Mouse (Mus musculus) limb, embryonic 12.5 days (tissue): Measurements from ENCODE around the gene Gm2310. TPM values are rescaled to one million over a fixed set of nuclear protein-coding genes. Genes with fewer than 3 reads are reported as not detected.

Experiments
- ATAC-seq: fragments of 200-750 bp; cut with Nextera tagmentation; 2 replicates; pipeline ENCODE4 v1.8.0; 2017; ENCODE audit warnings: low read depth, moderate TSS enrichment; ENCODE audit not compliant: insufficient number of reproducible peaks, insufficient read depth, low FRiP score, low TSS enrichment
- H3K27ac ChIP-seq: fragments of 300-500 bp; sonication (generic); 2 replicates; pipeline ENCODE4 v1.5.1; 2016; ENCODE audit warnings: mild to moderate bottlenecking, moderate library complexity
- H3K27me3 ChIP-seq: fragments of 300-500 bp; sonication (generic); 2 replicates; pipeline ENCODE4 v1.6.1; 2016; ENCODE audit warnings: mild to moderate bottlenecking, moderate library complexity
- H3K36me3 ChIP-seq: fragments of 300-500 bp; sonication (generic); 2 replicates; pipeline ENCODE4 v1.6.1; 2016; ENCODE audit warnings: mild to moderate bottlenecking, moderate library complexity
- H3K4me1 ChIP-seq: fragments of 300-500 bp; sonication (generic); replicated peaks from 2 replicates; pipeline ENCODE4 v1.6.1; 2016
- H3K4me2 ChIP-seq: fragments of 300-500 bp; sonication (generic); 2 replicates; pipeline ENCODE4 v1.6.1; 2016; ENCODE audit warnings: mild to moderate bottlenecking, moderate library complexity
- H3K4me3 ChIP-seq: fragments of 300-500 bp; sonication (generic); replicated peaks from 2 replicates; pipeline ENCODE4 v1.5.1; 2016; ENCODE audit warnings: mild to moderate bottlenecking
- H3K9ac ChIP-seq: fragments of 300-500 bp; sonication (generic); replicated peaks from 2 replicates; pipeline ENCODE4 v1.6.1; 2016; ENCODE audit warnings: mild to moderate bottlenecking, moderate library complexity
- H3K9me3 ChIP-seq: fragments of 300-500 bp; sonication (generic); 2 replicates; pipeline ENCODE4 v1.6.1; 2016; ENCODE audit warnings: mild to moderate bottlenecking, moderate library complexity
- WGBS: fragments of 180-500 bp; shearing (Covaris S2); methylation state at CpG from one replicate; pipeline ENCODE4 v1.1.7; 2016; 5-methylcytosine and 5-hydroxymethylcytosine counted together
- polyA plus RNA-seq: library from polyadenylated mRNA; unstranded; fragments of >200 nt; fragmentation: Nextera tagmentation; extraction: Ambion mirVana; gene quantifications from 2 replicates; pipeline ENCODE4 v1.2.1, GENCODE M21; 2016

Gm2310 gene
- polyA plus RNA-seq, 1 experiment from 2014 or later: not detected

- no peak for ATAC-seq
- no peak overlapping the region for H3K4me2 ChIP-seq
- 84% methylated on average over 6 of the region's 6 CpGs for WGBS
Measured at GRCm38 (mm10) chr15:8485261-8485660, 34.5 kb downstream of the Gm2310 start.

GRCm38 (mm10) chr15:8469006-8469575, 50.7 kb downstream of the Gm2310 start:
- Histone ChIP-seq H3K27ac (no peak overlapping the region), H3K9ac (no peak overlapping the region), H3K36me3 (no peaks in the 10 kb centered on the region), H3K9me3 (no peaks in the 10 kb centered on the region), H3K27me3 (no peaks in the 10 kb centered on the region), H3K4me3 (no peak overlapping the region), H3K4me2 (no peak overlapping the region), H3K4me1 (no peaks in the 10 kb centered on the region)
- 47% methylated on average over 4 of the region's 4 CpGs for WGBS
- no peak for ATAC-seq

More at GRCm38 (mm10) chr15:8485261-8485660, 34.5 kb downstream of the Gm2310 start:
- H3K4me1 ChIP-seq: no peaks in the 10 kb centered on the region
- H3K9ac ChIP-seq: no peak overlapping the region
- H3K27ac ChIP-seq: no peak overlapping the region
- H3K27me3 ChIP-seq: no peaks in the 10 kb centered on the region
- no peaks in the 10 kb centered on the region for H3K9me3 ChIP-seq
- no peak overlapping the region for H3K4me3 ChIP-seq
- no peaks in the 10 kb centered on the region for H3K36me3 ChIP-seq

Other genes with a start within 250 kb of the Gm2310 start
- 21.9 and 22.9 TPM in 2 replicates for gene Nipbl, start 75.5 kb downstream of the Gm2310 start, polyA plus RNA-seq
- 36.8 and 44.6 TPM in 2 replicates for gene Slc1a3, start 190.8 kb upstream of the Gm2310 start, polyA plus RNA-seq